Comparison of ENCODE assay signal across 19 mouse cellular contexts in genomic region chr14:111283681-111284461, GRCm38 (mm10).
DNase-seq lines count a peak whose midpoint lies in the region; ATAC-seq and TF ChIP-seq lines count a peak whose summit lies in the region.
"Had no signal": no experiment of that assay in that cellular context is flagged by ENCODE, and none has a peak within 500 bp of the region (broad histone marks: within the 10 kb centered on the region; RNA-seq: fewer than 3 reads in every experiment).

No protein-coding gene starts in this region.

- no peaks in the 10 kb centered on the region for H3K36me3 ChIP-seq in forebrain, embryonic 14.5 days (ENCODE audit: control insufficient read depth, insufficient read depth, low read length)
- H3K36me3 ChIP-seq in forebrain, postnatal 0 days (ENCODE audit: insufficient read depth), result no peaks in the 10 kb centered on the region
- H3K36me3 ChIP-seq in hindbrain, embryonic 14.5 days (replicated peaks; ENCODE audit: control insufficient read depth, insufficient read depth), result no peaks in the 10 kb centered on the region
- H3K36me3 ChIP-seq in midbrain, embryonic 16.5 days (ENCODE audit: control insufficient read depth, insufficient read depth, low read length), result no peaks in the 10 kb centered on the region
- no peaks in the 10 kb centered on the region for H3K36me3 ChIP-seq in lung, postnatal 0 days (ENCODE audit: insufficient read depth, low read length)
- H3K36me3 ChIP-seq: embryonic facial prominence, embryonic 10.5 days; limb, embryonic 15.5 days had no signal

- TF ChIP-seq CTCF in forebrain, postnatal 0 days (IDR thresholded peaks at IDR 0.05; ENCODE audit: low read depth), result no peak
- TF ChIP-seq CTCF in brain, embryonic 14.5 days (IDR thresholded peaks at IDR 0.05; ENCODE audit: borderline replicate concordance, extremely low read depth, insufficient read depth, insufficient read length), result no peak
- no peak for TF ChIP-seq CTCF in lung, postnatal 0 days (IDR thresholded peaks at IDR 0.05)

- H3K4me1 ChIP-seq in forebrain, embryonic 14.5 days (ENCODE audit: control insufficient read depth, insufficient read depth, low read length), result no peaks in the 10 kb centered on the region
- H3K4me1 ChIP-seq in forebrain, postnatal 0 days (ENCODE audit: insufficient read depth), result no peaks in the 10 kb centered on the region
- no peaks in the 10 kb centered on the region for H3K4me1 ChIP-seq in hindbrain, embryonic 14.5 days (replicated peaks; ENCODE audit: control insufficient read depth, insufficient read depth, low read length)
- H3K4me1 ChIP-seq in midbrain, embryonic 16.5 days (ENCODE audit: control insufficient read depth, insufficient read depth, low read length), result no peaks in the 10 kb centered on the region
- no peaks in the 10 kb centered on the region for H3K4me1 ChIP-seq in lung, postnatal 0 days (ENCODE audit: insufficient read depth, low read depth, low read length)
- H3K4me1 ChIP-seq: embryonic facial prominence, embryonic 10.5 days; limb, embryonic 15.5 days had no signal

- no peak for TF ChIP-seq EP300 in lung, postnatal 0 days (IDR thresholded peaks at IDR 0.05)

- DNase-seq in forebrain, embryonic 14.5 days (ENCODE audit: low spot score), result peak; percentile 10
- no peak for DNase-seq in forebrain, postnatal 0 days
- peak; percentile 74 for DNase-seq in brain, embryonic 14.5 days (ENCODE audit: low read depth)
- DNase-seq in hindbrain, embryonic 14.5 days (ENCODE audit: low spot score), result peak; percentile 49
- no peak for DNase-seq in lung, postnatal 0 days (ENCODE audit: low spot score)
- no peak for DNase-seq in T-cell, adult 2 months (ENCODE audit: low spot score)
- DNase-seq: adrenal gland, adult 2 months; cerebellum, adult 8-10 months; gastrocnemius, postnatal 10 days; heart, adult 2 months; kidney, adult 8-10 months; kidney, postnatal 25 days; lung, postnatal 14 days; spleen, adult 18-20 months; thymus, adult 18-20 months had no signal

- no peak for ATAC-seq in forebrain, embryonic 14.5 days
- no peak for ATAC-seq in forebrain, postnatal 0 days
- peak; percentile 65 for ATAC-seq in hindbrain, embryonic 14.5 days (ENCODE audit: low FRiP score)
- ATAC-seq in midbrain, embryonic 16.5 days, result peak; percentile 88
- ATAC-seq in lung, postnatal 0 days, result no peak
- ATAC-seq: forebrain, embryonic 16.5 days had no signal

- 74% methylated on average over 10 of the region's 10 CpGs for WGBS in forebrain, embryonic 14.5 days
- WGBS in forebrain, postnatal 0 days, result 65% methylated on average over 10 of the region's 10 CpGs
- WGBS in hindbrain, embryonic 14.5 days, result 63% methylated on average over 10 of the region's 10 CpGs
- 56% methylated on average over 10 of the region's 10 CpGs for WGBS in midbrain, embryonic 16.5 days
- 85% methylated on average over 10 of the region's 10 CpGs for WGBS in lung, postnatal 0 days

- no peaks in the 10 kb centered on the region for H3K27me3 ChIP-seq in forebrain, embryonic 14.5 days (replicated peaks; ENCODE audit: control insufficient read depth, insufficient read depth, low read length)
- H3K27me3 ChIP-seq in forebrain, postnatal 0 days (ENCODE audit: insufficient read depth, low read length), result no peaks in the 10 kb centered on the region
- H3K27me3 ChIP-seq in hindbrain, embryonic 14.5 days (ENCODE audit: control insufficient read depth, insufficient read depth, low read length), result no peaks in the 10 kb centered on the region
- no peaks in the 10 kb centered on the region for H3K27me3 ChIP-seq in midbrain, embryonic 16.5 days (ENCODE audit: control insufficient read depth, insufficient read depth, low read depth, low read length)
- no peaks in the 10 kb centered on the region for H3K27me3 ChIP-seq in lung, postnatal 0 days (replicated peaks; ENCODE audit: insufficient read depth, low read length)
- H3K27me3 ChIP-seq: limb, embryonic 15.5 days had no signal

- no peak overlapping the region for H3K9ac ChIP-seq in forebrain, embryonic 14.5 days (ENCODE audit: low read length)
- H3K9ac ChIP-seq in forebrain, postnatal 0 days, result no peak overlapping the region
- H3K9ac ChIP-seq in hindbrain, embryonic 14.5 days, result no peak overlapping the region
- H3K9ac ChIP-seq in midbrain, embryonic 16.5 days (ENCODE audit: low read depth, low read length), result no peak overlapping the region
- H3K9ac ChIP-seq in lung, postnatal 0 days (replicated peaks; ENCODE audit: low read depth), result no peak overlapping the region
- H3K9ac ChIP-seq: limb, embryonic 15.5 days had no signal

- H3K27ac ChIP-seq in forebrain, embryonic 14.5 days (ENCODE audit: low read depth, low read length), result no peak overlapping the region
- no peak overlapping the region for H3K27ac ChIP-seq in forebrain, postnatal 0 days (ENCODE audit: low read depth, low read length)
- no peak overlapping the region for H3K27ac ChIP-seq in hindbrain, embryonic 14.5 days
- H3K27ac ChIP-seq in midbrain, embryonic 16.5 days (ENCODE audit: low read length), result no peak overlapping the region
- no peak overlapping the region for H3K27ac ChIP-seq in lung, postnatal 0 days (ENCODE audit: low read length)
- H3K27ac ChIP-seq: embryonic facial prominence, embryonic 10.5 days; heart, adult 2 months; limb, embryonic 15.5 days had no signal

- H3K4me3 ChIP-seq in forebrain, embryonic 14.5 days (ENCODE audit: low read depth, low read length), result no peak overlapping the region
- no peak overlapping the region for H3K4me3 ChIP-seq in forebrain, postnatal 0 days (ENCODE audit: low read depth, low read length)
- H3K4me3 ChIP-seq in hindbrain, embryonic 14.5 days (replicated peaks; ENCODE audit: low read length), result no peak overlapping the region
- H3K4me3 ChIP-seq in midbrain, embryonic 16.5 days (ENCODE audit: low read depth, low read length), result no peak overlapping the region
- H3K4me3 ChIP-seq in lung, postnatal 0 days (ENCODE audit: low read depth, low read length), result no peak overlapping the region
- H3K4me3 ChIP-seq: embryonic facial prominence, embryonic 10.5 days; heart, adult 2 months; limb, embryonic 15.5 days had no signal

- H3K4me2 ChIP-seq in forebrain, embryonic 14.5 days (ENCODE audit: low read length), result no peak overlapping the region
- H3K4me2 ChIP-seq in forebrain, postnatal 0 days (ENCODE audit: low read depth), result no peak overlapping the region
- H3K4me2 ChIP-seq in hindbrain, embryonic 14.5 days (replicated peaks), result no peak overlapping the region
- H3K4me2 ChIP-seq in midbrain, embryonic 16.5 days (ENCODE audit: low read length), result no peak overlapping the region
- H3K4me2 ChIP-seq in lung, postnatal 0 days (replicated peaks; ENCODE audit: low read depth, low read length), result no peak overlapping the region
- H3K4me2 ChIP-seq: limb, embryonic 15.5 days had no signal

- no peak for TF ChIP-seq POLR2A in brain, embryonic 14.5 days (IDR thresholded peaks at IDR 0.05; ENCODE audit: borderline replicate concordance, extremely low read depth, insufficient read depth, insufficient read length, poor library complexity, severe bottlenecking)

- no peaks in the 10 kb centered on the region for H3K9me3 ChIP-seq in forebrain, embryonic 14.5 days (replicated peaks; ENCODE audit: control insufficient read depth, low read length)
- H3K9me3 ChIP-seq in forebrain, postnatal 0 days (ENCODE audit: low read length), result no peaks in the 10 kb centered on the region
- no peaks in the 10 kb centered on the region for H3K9me3 ChIP-seq in hindbrain, embryonic 14.5 days (ENCODE audit: control insufficient read depth, low read length)
- no peaks in the 10 kb centered on the region for H3K9me3 ChIP-seq in midbrain, embryonic 16.5 days (replicated peaks; ENCODE audit: control insufficient read depth, low read length, poor library complexity, severe bottlenecking)
- no peaks in the 10 kb centered on the region for H3K9me3 ChIP-seq in lung, postnatal 0 days (ENCODE audit: low read length)
- H3K9me3 ChIP-seq: embryonic facial prominence, embryonic 10.5 days; limb, embryonic 15.5 days had no signal

Comparison
In these comparisons a context has a peak if more than half of its experiments do, and no peak if none do; other contexts are left out.
1. DNase-seq: peak in forebrain, embryonic 14.5 days (single experiment), brain, embryonic 14.5 days (single experiment) and hindbrain, embryonic 14.5 days (single experiment); none in forebrain, postnatal 0 days (single experiment), lung, postnatal 0 days (single experiment) and T-cell, adult 2 months (single experiment).
2. ATAC-seq: peak in hindbrain, embryonic 14.5 days (single experiment) and midbrain, embryonic 16.5 days (single experiment); none in forebrain, embryonic 14.5 days (single experiment), forebrain, postnatal 0 days (single experiment) and lung, postnatal 0 days (single experiment).